Mouse (Mus musculus) kidney, adult 2 months (tissue): ENCODE data around the gene Gm6904. TPM values are rescaled to one million over a fixed set of nuclear protein-coding genes. Genes with fewer than 3 reads are reported as not detected.

Experiments
- DNase-seq: peaks from one replicate; pipeline ENCODE4 v3.0.0; 2021
- H3K27ac ChIP-seq: fragments of 200-500 bp; 2 replicates; pipeline ENCODE4 v1.5.1; 2012; ENCODE audit warnings: low read depth, low read length, control low read depth, inconsistent platforms; ENCODE audit not compliant: insufficient read depth
- H3K27me3 ChIP-seq: fragments of 200-500 bp; replicated peaks from 2 replicates; pipeline ENCODE4 v1.6.1; 2012; ENCODE audit warnings: mild to moderate bottlenecking, moderate library complexity, low read length, inconsistent platforms; ENCODE audit not compliant: control insufficient read depth, insufficient read depth
- H3K36me3 ChIP-seq: fragments of 200-500 bp; 2 replicates; pipeline ENCODE4 v1.6.1; 2012; ENCODE audit warnings: mild to moderate bottlenecking, moderate library complexity, low read length, inconsistent platforms; ENCODE audit not compliant: control insufficient read depth, insufficient read depth
- H3K4me1 ChIP-seq: fragments of 200-500 bp; 2 replicates; pipeline ENCODE4 v1.6.1; 2011; ENCODE audit warnings: low read length; ENCODE audit not compliant: control insufficient read depth, insufficient read depth
- H3K4me3 ChIP-seq: fragments of 200-500 bp; 2 replicates; pipeline ENCODE4 v1.5.1; 2011; ENCODE audit warnings: mild to moderate bottlenecking, low read depth, low read length, control low read depth; ENCODE audit not compliant: insufficient read depth
- CTCF ChIP-seq: fragments of 200-500 bp; conservative IDR thresholded peaks from 2 replicates; pipeline ENCODE4 v1.5.1; 2011; ENCODE audit warnings: low read depth, mild to moderate bottlenecking, control low read depth, low read length, moderate library complexity, mixed read lengths; ENCODE audit not compliant: insufficient read depth, insufficient read length
- POLR2A ChIP-seq: fragments of 200-500 bp; IDR thresholded peaks from one replicate; pipeline ENCODE4 v1.6.1; 2011; ENCODE audit warnings: low read depth, low read length, control low read depth
- WGBS: fragments of 180-500 bp; shearing (Covaris S2); methylation state at CpG from one replicate; pipeline ENCODE4 v1.1.7; 2018; 5-methylcytosine and 5-hydroxymethylcytosine counted together
- polyA plus RNA-seq: library from polyadenylated mRNA; depleted of rRNA; stranded (reverse); fragments of >200 nt; gene quantifications from 2 replicates; pipeline ENCODE4 v1.2.3, GENCODE M21; 2012

Gm6904 gene
- polyA plus RNA-seq, 1 experiment = 0.11 TPM

- H3K4me1 ChIP-seq = 0 out of 2 replicates have a peak, but pooled peaks cover 2% of the 10 kb centered on the region
- peaks cover 6% of the 10 kb centered on the region for H3K36me3 ChIP-seq
- no peak overlapping the region for H3K27ac ChIP-seq
- no peak for DNase-seq
- no peaks in the 10 kb centered on the region for H3K27me3 ChIP-seq
- H3K4me3 ChIP-seq = no peak overlapping the region
- WGBS = 85% methylated on average over 21 of the region's 21 CpGs
- TF ChIP-seq POLR2A (no peak), CTCF (no peak)
These were observed 29.6 kb downstream of the Gm6904 start for GRCm38 (mm10) chr14:59230331-59230966.

DNA sequence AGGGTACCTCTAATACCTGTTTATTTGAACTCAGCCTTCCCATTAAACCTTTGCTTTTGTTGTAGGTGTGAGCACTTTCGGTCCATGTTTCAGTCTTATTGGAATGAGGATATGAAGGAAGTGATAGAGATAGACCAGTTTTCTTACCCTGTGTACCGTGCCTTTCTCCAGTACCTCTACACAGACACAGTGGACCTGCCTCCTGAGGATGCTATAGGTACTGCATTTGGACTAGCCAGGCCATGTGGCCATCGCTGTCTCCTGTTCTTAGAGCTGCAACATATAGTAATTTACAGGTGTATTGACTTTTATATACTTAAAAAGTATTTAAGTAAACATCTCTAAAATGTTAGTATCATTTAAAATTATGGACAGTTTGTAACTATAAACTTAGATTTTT lies 30.2 kb downstream of the Gm6904 start:
- Histone ChIP-seq H3K27me3 (no peaks in the 10 kb centered on the region), H3K27ac (no peak overlapping the region), H3K4me3 (no peak overlapping the region), H3K4me1 (0 out of 2 replicates have a peak, but pooled peaks cover 2% of the 10 kb centered on the region), H3K36me3 (peaks cover 6% of the 10 kb centered on the region)
- TF ChIP-seq CTCF (no peak), POLR2A (no peak)
- 93% methylated on average over 3 of the region's 3 CpGs for WGBS
- DNase-seq = no peak

DNA sequence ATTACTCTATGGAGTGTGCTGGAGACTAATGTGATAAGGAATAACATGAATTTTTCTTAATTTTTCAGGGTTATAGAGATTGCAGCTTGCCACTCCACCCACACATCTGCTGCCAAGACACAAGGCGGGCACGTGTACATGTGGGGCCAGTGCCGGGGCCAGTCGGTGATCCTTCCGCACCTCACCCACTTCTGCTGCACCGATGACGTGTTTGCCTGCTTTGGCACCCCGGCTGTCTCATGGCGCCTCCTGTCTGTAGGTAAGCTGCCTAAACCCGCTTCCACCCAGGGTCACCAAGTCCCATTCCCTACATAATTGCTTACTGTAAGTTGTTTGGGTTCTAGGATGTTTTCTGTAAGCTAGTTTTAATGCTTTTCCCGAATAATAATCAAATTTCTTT lies 33.8 kb downstream of the Gm6904 start:
- H3K36me3 ChIP-seq = peaks cover 2% of the 10 kb centered on the region; the same call in 1 of the 2 replicates
- no peak overlapping the region for H3K4me3 ChIP-seq
- 0 out of 2 replicates have a peak, but pooled peaks cover 2% of the 10 kb centered on the region for H3K4me1 ChIP-seq
- 95% methylated on average over 11 of the region's 11 CpGs for WGBS
- H3K27ac ChIP-seq = no peak overlapping the region
- no peaks in the 10 kb centered on the region for H3K27me3 ChIP-seq
- TF ChIP-seq CTCF (no peak), POLR2A (no peak)
- DNase-seq = no peak

DNA sequence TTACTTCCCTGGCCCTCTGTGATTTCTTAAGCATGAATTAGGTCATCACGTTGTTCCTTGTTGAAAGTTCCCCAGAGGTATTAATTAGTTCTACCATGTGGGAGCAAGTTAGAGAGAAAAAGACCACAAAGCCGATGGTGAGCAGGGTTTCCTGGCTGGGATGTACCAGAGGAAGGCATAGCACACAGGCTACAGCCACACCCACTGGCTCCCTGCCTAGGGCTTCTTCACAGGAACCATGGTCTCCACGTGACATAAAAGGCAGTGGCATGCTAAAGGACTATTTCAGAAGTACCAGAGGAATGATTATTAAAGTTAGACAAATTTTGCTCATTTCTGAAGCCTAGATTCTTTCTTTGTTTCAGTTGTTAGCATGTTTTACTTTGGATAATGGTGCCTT lies 40.8 kb downstream of the Gm6904 start:
- H3K4me3 ChIP-seq = no peak overlapping the region
- TF ChIP-seq CTCF = no peak
- no peak for TF ChIP-seq POLR2A
- 65% methylated on average over 3 of the region's 3 CpGs for WGBS

GRCm38 (mm10) chr14:59209816-59210215 lies 50.2 kb downstream of the Gm6904 start:
- 96% methylated on average over 2 of the region's 2 CpGs for WGBS

More for the DNA sequence above, 40.8 kb downstream of the Gm6904 start:
- Histone ChIP-seq H3K4me1 (no peaks in the 10 kb centered on the region), H3K27ac (no peak overlapping the region), H3K36me3 (no peaks in the 10 kb centered on the region; the same call in 1 of the 2 replicates), H3K27me3 (no peaks in the 10 kb centered on the region)
- peak; percentile 29 for DNase-seq

GRCm38 (mm10) chr14:59209003-59209402 lies 51.0 kb downstream of the Gm6904 start:
- Histone ChIP-seq H3K4me1 (no peaks in the 10 kb centered on the region; the same call in 1 of the 2 replicates), H3K36me3 (peaks cover 3% of the 10 kb centered on the region; the same call in 1 of the 2 replicates), H3K27ac (no peak overlapping the region), H3K27me3 (no peaks in the 10 kb centered on the region), H3K4me3 (no peak overlapping the region)
- WGBS = 91% methylated on average over 7 of the region's 7 CpGs
- TF ChIP-seq POLR2A (no peak), CTCF (no peak)
- no peak for DNase-seq

More at GRCm38 (mm10) chr14:59209816-59210215, 50.2 kb downstream of the Gm6904 start:
- no peak overlapping the region for H3K4me3 ChIP-seq
- peaks cover 3% of the 10 kb centered on the region; the same call in 1 of the 2 replicates for H3K36me3 ChIP-seq
- H3K27ac ChIP-seq = no peak overlapping the region
- H3K4me1 ChIP-seq = no peaks in the 10 kb centered on the region
- TF ChIP-seq POLR2A = no peak
- TF ChIP-seq CTCF = no peak
- DNase-seq = no peak
- H3K27me3 ChIP-seq = no peaks in the 10 kb centered on the region

DNA sequence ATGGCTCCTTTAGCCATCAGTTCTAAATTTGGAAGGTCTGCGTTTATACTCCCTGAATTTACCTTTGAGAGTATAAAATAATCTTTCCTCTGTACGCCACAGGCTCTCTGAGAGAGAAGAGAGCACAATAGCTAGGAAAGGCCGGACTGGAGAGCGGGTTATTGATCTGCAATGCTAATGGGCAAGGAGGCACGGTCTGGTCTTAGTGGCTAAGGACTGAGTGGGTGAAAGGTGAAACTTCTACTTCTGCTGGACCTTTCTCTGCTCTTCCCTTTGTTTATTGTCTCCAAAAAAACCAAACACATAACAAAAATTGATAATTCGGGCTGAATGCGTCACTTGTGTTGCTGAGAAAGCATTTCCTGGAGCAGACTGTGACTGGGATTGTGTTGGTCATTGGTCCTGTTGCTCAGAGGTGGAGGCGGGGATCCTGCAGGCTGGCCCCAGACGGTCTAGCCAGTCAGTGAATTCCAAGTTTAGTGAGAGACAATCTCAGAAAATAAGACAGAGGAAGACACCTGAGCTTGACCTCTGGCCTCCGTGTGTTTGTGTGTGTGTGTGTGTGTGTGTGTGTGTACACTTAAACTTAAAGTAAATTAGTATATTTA lies 53.9 kb downstream of the Gm6904 start:
- Histone ChIP-seq H3K4me1 (no peaks in the 10 kb centered on the region; the same call in 1 of the 2 replicates), H3K36me3 (peaks cover 1% of the 10 kb centered on the region; the same call in 1 of the 2 replicates), H3K27ac (no peak overlapping the region), H3K4me3 (no peak overlapping the region), H3K27me3 (no peaks in the 10 kb centered on the region)
- 83% methylated on average over 10 of the region's 10 CpGs for WGBS
- TF ChIP-seq POLR2A = no peak
- no peak for TF ChIP-seq CTCF
- no peak for DNase-seq
